Mouse (Mus musculus) stomach, embryonic 14.5 days (tissue): ENCODE measurements at regions not wholly inside any gene's neighbourhood (a gene's known extent, or its start where the extent isn't known, plus 50 kb on each side); places are given as distances from the start of the nearest gene placed in this dataset.

Source experiments
- ATAC-seq: fragments of 200-750 bp; cut with Nextera tagmentation; 2 replicates; pipeline ENCODE4 v1.8.0; 2017; ENCODE audit warnings: low read depth, moderate TSS enrichment; ENCODE audit not compliant: insufficient number of reproducible peaks, insufficient read depth, low FRiP score
- H3K27ac ChIP-seq: fragments of 300-500 bp; sonication (generic); 2 replicates; pipeline ENCODE4 v1.5.1; 2014; ENCODE audit warnings: mild to moderate bottlenecking, low read length, moderate library complexity, mixed read lengths
- H3K27me3 ChIP-seq: fragments of 300-500 bp; sonication (generic); 2 replicates; pipeline ENCODE4 v1.6.1; 2014; ENCODE audit warnings: low read length, control low read depth, mixed read lengths; ENCODE audit not compliant: control insufficient read depth, insufficient read depth
- H3K36me3 ChIP-seq: fragments of 300-500 bp; sonication (generic); 2 replicates; pipeline ENCODE4 v1.6.1; 2014; ENCODE audit warnings: mild to moderate bottlenecking, control low read depth, low read length, moderate library complexity, mixed read lengths; ENCODE audit not compliant: control insufficient read depth, insufficient read depth
- H3K4me1 ChIP-seq: fragments of 300-500 bp; sonication (generic); 2 replicates; pipeline ENCODE4 v1.6.1; 2014; ENCODE audit warnings: low read length, control low read depth, mixed read lengths; ENCODE audit not compliant: control insufficient read depth, insufficient read depth
- H3K4me2 ChIP-seq: fragments of 300-500 bp; sonication (generic); replicated peaks from 2 replicates; pipeline ENCODE4 v1.6.1; 2014; ENCODE audit warnings: low read depth, low read length, control low read depth
- H3K4me3 ChIP-seq: fragments of 300-500 bp; sonication (generic); 2 replicates; pipeline ENCODE4 v1.5.1; 2014; ENCODE audit warnings: low read depth, low read length, control low read depth
- H3K9ac ChIP-seq: fragments of 300-500 bp; sonication (generic); replicated peaks from 2 replicates; pipeline ENCODE4 v1.6.1; 2014; ENCODE audit warnings: low read depth, mild to moderate bottlenecking, control low read depth, low read length, moderate library complexity, mixed read lengths
- H3K9me3 ChIP-seq: fragments of 300-500 bp; sonication (generic); 2 replicates; pipeline ENCODE4 v1.6.1; 2016; ENCODE audit warnings: low read depth, low read length, control low read depth; ENCODE audit not compliant: control insufficient read depth
- WGBS: fragments of 180-500 bp; shearing (Covaris S2); extraction: QIAGEN DNeasy Blood & Tissue Kit; methylation state at CpG from one replicate; pipeline ENCODE4 v1.1.7; 2014; 5-methylcytosine and 5-hydroxymethylcytosine counted together

GRCm38 (mm10) chr8:86967891-86968311 lies 82.8 kb upstream of the N4bp1 start:
- no peaks in the 10 kb centered on the region for H3K4me1 ChIP-seq
- no peaks in the 10 kb centered on the region for H3K36me3 ChIP-seq
- no peak overlapping the region for H3K27ac ChIP-seq
- 23% methylated on average over 3 of the region's 3 CpGs for WGBS
- H3K4me3 ChIP-seq, result no peak overlapping the region
- no peak overlapping the region for H3K9ac ChIP-seq
- H3K9me3 ChIP-seq, result no peaks in the 10 kb centered on the region
- no peak overlapping the region for H3K4me2 ChIP-seq
- no peaks in the 10 kb centered on the region for H3K27me3 ChIP-seq
- no peak for ATAC-seq

- no peak for ATAC-seq
- no peaks in the 10 kb centered on the region for H3K27me3 ChIP-seq
- no peak overlapping the region for H3K4me2 ChIP-seq
- H3K36me3 ChIP-seq, result no peaks in the 10 kb centered on the region
- H3K9me3 ChIP-seq, result no peaks in the 10 kb centered on the region
- no peak overlapping the region for H3K4me3 ChIP-seq
- no peak overlapping the region for H3K27ac ChIP-seq
- no peaks in the 10 kb centered on the region for H3K4me1 ChIP-seq
- no peak overlapping the region for H3K9ac ChIP-seq
- 71% methylated on average over 20 of the region's 20 CpGs for WGBS
Measured at GRCm38 (mm10) chr8:86961218-86962195, 76.4 kb upstream of the N4bp1 start.
